Mouse (Mus musculus) neutrophil, adult 5-6 weeks (primary cell): ENCODE data around the gene Zfp536. TPM values are rescaled to one million over a fixed set of nuclear protein-coding genes. Genes with fewer than 3 reads are reported as not detected.
A peak's percentile ranks its signal among the peaks of the same experiment; 100 is the strongest.
"Not testable (repeated sequence)": the region's sequence is repeated elsewhere in the genome, so short reads cannot be mapped to it uniquely, and the experiment has no call there.

Experiments used
- ATAC-seq: fragments of 151-379, 151-347 bp; 2 replicates; pipeline ENCODE4 v1.8.0; 2017; ENCODE audit warnings: mild to moderate bottlenecking, moderate TSS enrichment; ENCODE audit not compliant: insufficient number of reproducible peaks, poor library complexity, low FRiP score, severe bottlenecking; ENCODE audit errors: extremely low read depth
- total RNA-seq: library from RNA; stranded (forward); fragments of 200-1000 nt; gene quantifications from 2 replicates; pipeline ENCODE4 v1.2.3, GENCODE M21; 2017

Zfp536 gene
- total RNA-seq, 1 experiment from 2014 or later, result not detected

- ATAC-seq, result no peak
Observed at GRCm38 (mm10) chr7:37716626-37717025, 56.8 kb downstream of the Zfp536 start.

GRCm38 (mm10) chr7:37704464-37704863, 69.0 kb downstream of the Zfp536 start:
- no peak for ATAC-seq

- not testable (repeated sequence) for ATAC-seq
Observed at GRCm38 (mm10) chr7:37697378-37697777, 76.1 kb downstream of the Zfp536 start.

- ATAC-seq, result no peak
Observed at GRCm38 (mm10) chr7:37695066-37695465, 78.4 kb downstream of the Zfp536 start.

- no peak for ATAC-seq
Observed at GRCm38 (mm10) chr7:37690606-37691005, 82.8 kb downstream of the Zfp536 start.

- no peak for ATAC-seq
Observed at GRCm38 (mm10) chr7:37689561-37690305, 83.7 kb downstream of the Zfp536 start.

- ATAC-seq, result no peak
Observed at GRCm38 (mm10) chr7:37689107-37689511, 84.3 kb downstream of the Zfp536 start.

- ATAC-seq, result no peak
Observed at GRCm38 (mm10) chr7:37686366-37686765, 87.1 kb downstream of the Zfp536 start.

GRCm38 (mm10) chr7:37685247-37685646, 88.2 kb downstream of the Zfp536 start:
- ATAC-seq, result no peak

GRCm38 (mm10) chr7:37681335-37681734, 92.1 kb downstream of the Zfp536 start:
- ATAC-seq, result no peak

- ATAC-seq, result 0 out of 2 replicates have a peak, but pooled peaks have one; percentile 9
Observed at GRCm38 (mm10) chr7:37663676-37664365, 109.6 kb downstream of the Zfp536 start.

- no peak for ATAC-seq
Observed at GRCm38 (mm10) chr7:37648671-37649070, 124.8 kb downstream of the Zfp536 start.

GRCm38 (mm10) chr7:37647917-37648615, 125.4 kb downstream of the Zfp536 start:
- no peak for ATAC-seq

- no peak for ATAC-seq
Observed at GRCm38 (mm10) chr7:37639740-37640397, 133.6 kb downstream of the Zfp536 start.

GRCm38 (mm10) chr7:37634812-37635211, 138.6 kb downstream of the Zfp536 start:
- ATAC-seq, result no peak

- no peak for ATAC-seq
Observed at GRCm38 (mm10) chr7:37630410-37630809, 143.0 kb downstream of the Zfp536 start.

- no peak for ATAC-seq
Observed at GRCm38 (mm10) chr7:37627897-37628510, 145.4 kb downstream of the Zfp536 start.

- ATAC-seq, result no peak
Observed at GRCm38 (mm10) chr7:37625758-37626157, 147.7 kb downstream of the Zfp536 start.
